Mouse (Mus musculus): ENCODE results near the gene Snai1.

Gene Snai1

GRCm38 (mm10) chr2:167543121-167544003 is 5.4 kb downstream of the Snai1 start:
- in situ Hi-C loops (cut with MboI; ENCODE audit: low pct_unique_long_range_greater_than_20kb in 1 of 2, low sequenced_read_pairs in 2 of 2, unreplicated experiment in 1 of 2), result no loop called here

DNA sequence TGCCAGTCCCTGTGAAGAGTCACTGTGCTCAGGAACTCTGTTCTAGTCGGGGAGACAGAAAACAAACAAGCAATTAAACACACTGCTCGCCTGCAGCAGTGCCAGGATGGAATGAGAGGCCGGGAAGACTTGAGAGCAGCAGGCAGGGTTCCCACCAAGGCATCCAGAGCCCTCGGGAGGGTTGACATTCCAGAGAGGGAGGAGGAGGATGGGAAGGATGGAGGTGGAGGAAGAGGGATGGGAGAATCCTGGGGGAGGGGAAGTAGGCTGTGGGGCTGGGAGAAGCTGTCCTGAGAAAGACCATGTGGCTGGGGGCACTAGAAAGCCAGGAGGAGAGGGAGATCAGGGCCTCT is 6.0 kb downstream of the Snai1 start:
- in situ Hi-C loops (cut with MboI; ENCODE audit: low pct_unique_long_range_greater_than_20kb in 1 of 2, low sequenced_read_pairs in 2 of 2, unreplicated experiment in 1 of 2), result no loop called here

GRCm38 (mm10) chr2:167544456-167544855 is 6.5 kb downstream of the Snai1 start:
- in situ Hi-C loops (cut with MboI; ENCODE audit: low pct_unique_long_range_greater_than_20kb in 1 of 2, low sequenced_read_pairs in 2 of 2, unreplicated experiment in 1 of 2), result no loop called here

DNA sequence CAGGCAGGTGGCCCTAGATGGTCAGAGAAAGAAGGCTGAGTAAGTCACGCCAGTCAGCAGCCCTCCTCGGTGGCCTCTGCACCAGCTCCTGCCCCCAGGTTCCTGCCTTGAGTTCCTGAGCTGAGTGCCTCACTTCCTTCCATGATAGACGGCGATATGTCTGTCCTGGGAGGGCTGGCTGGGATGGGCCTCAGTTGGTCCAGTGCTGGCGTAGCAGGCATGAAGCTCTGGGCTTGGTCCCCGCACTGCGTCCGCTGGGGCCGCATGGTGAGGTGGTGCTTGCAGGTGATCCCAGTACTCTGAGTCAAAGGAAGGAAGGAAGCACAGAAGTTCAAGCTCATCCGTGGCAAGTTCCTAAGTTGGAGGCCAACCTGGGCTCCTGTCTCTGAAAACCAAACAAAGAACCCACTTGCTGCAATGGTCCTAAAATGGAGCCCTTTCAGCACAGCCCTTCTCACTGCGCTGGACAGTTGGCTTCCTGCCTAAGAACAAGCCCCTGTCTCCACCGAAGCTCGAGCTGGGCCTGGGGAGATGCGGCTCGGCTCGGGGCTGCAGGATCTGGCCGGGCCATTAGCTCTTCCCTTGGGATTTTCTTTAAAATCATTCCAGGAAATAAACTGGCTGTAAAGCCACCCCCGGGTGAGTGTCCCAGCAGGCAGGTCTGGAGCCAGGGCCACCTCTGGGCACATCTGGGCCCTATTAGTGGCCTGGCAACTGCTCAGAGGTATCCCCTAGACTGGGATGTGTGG is 8.6 kb downstream of the Snai1 start:
- in situ Hi-C loops (cut with MboI; ENCODE audit: low pct_unique_long_range_greater_than_20kb in 1 of 2, low sequenced_read_pairs in 2 of 2, unreplicated experiment in 1 of 2), result no loop called here

- in situ Hi-C loops (cut with MboI; ENCODE audit: low pct_unique_long_range_greater_than_20kb in 1 of 2, low sequenced_read_pairs in 2 of 2, unreplicated experiment in 1 of 2), result no loop called here
These were observed 9.4 kb downstream of the Snai1 start for GRCm38 (mm10) chr2:167547444-167547843.

DNA sequence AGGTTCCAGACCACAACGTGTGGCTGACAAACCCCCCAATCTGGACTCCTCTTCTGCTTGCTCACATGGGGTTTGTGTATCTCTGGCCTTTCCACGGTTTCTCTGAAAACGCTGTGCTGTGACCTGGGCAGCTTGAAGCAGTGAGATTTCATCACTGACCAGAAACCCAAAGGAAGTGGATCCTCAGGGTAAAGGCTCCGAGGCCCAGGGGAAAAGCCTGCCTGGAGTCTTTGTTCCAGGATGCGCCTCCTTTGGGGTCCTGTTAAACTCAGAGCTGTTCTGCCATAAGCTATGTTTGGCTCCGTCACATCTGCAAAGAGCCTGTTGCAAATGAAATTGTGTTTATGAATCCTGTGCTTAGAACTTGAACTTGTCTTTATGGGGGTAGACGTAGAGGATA is 11.0 kb downstream of the Snai1 start:
- in situ Hi-C loops (cut with MboI; ENCODE audit: low pct_unique_long_range_greater_than_20kb in 1 of 2, low sequenced_read_pairs in 2 of 2, unreplicated experiment in 1 of 2), result no loop called here

GRCm38 (mm10) chr2:167550341-167550854 is 12.4 kb downstream of the Snai1 start:
- in situ Hi-C loops (cut with MboI; ENCODE audit: low pct_unique_long_range_greater_than_20kb in 1 of 2, low sequenced_read_pairs in 2 of 2, unreplicated experiment in 1 of 2), result no loop called here

- in situ Hi-C loops (cut with MboI; ENCODE audit: low pct_unique_long_range_greater_than_20kb in 1 of 2, low sequenced_read_pairs in 2 of 2, unreplicated experiment in 1 of 2), result no loop called here
These were observed 13.4 kb downstream of the Snai1 start for GRCm38 (mm10) chr2:167551342-167551920.

DNA sequence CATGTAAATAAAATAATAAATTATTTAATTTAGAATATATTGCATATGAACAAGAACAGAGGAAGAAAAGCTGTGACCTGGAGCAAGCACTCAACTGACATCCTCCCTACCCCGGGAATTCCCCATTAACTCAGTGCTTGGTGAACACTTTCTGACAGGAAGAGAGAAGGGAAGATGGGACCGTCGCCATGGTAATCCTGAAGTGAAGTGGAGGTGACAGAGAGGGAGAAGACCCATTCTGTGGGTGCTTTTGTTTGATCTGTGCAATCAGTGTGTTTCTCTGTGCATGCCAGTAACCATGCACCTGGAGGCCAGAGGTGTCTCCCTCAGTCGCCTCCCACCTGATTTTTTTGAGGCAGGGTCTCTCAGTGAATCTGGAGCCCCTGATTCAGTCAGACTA is 14.3 kb downstream of the Snai1 start:
- in situ Hi-C loops (cut with MboI; ENCODE audit: low pct_unique_long_range_greater_than_20kb in 1 of 2, low sequenced_read_pairs in 2 of 2, unreplicated experiment in 1 of 2), result no loop called here

GRCm38 (mm10) chr2:167552927-167553402 is 15.0 kb downstream of the Snai1 start:
- in situ Hi-C loops (cut with MboI; ENCODE audit: low pct_unique_long_range_greater_than_20kb in 1 of 2, low sequenced_read_pairs in 2 of 2, unreplicated experiment in 1 of 2), result no loop called here

GRCm38 (mm10) chr2:167555766-167556165 is 17.8 kb downstream of the Snai1 start:
- in situ Hi-C loops (cut with MboI; ENCODE audit: low pct_unique_long_range_greater_than_20kb in 1 of 2, low sequenced_read_pairs in 2 of 2, unreplicated experiment in 1 of 2), result no loop called here

- in situ Hi-C loops (cut with MboI; ENCODE audit: low pct_unique_long_range_greater_than_20kb in 1 of 2, low sequenced_read_pairs in 2 of 2, unreplicated experiment in 1 of 2), result no loop called here
These were observed 21.4 kb downstream of the Snai1 start for GRCm38 (mm10) chr2:167559413-167559812.

- in situ Hi-C loops (cut with MboI; ENCODE audit: low pct_unique_long_range_greater_than_20kb in 1 of 2, low sequenced_read_pairs in 2 of 2, unreplicated experiment in 1 of 2), result no loop called here
These were observed 24.1 kb downstream of the Snai1 start for GRCm38 (mm10) chr2:167562101-167562500.

GRCm38 (mm10) chr2:167563035-167563434 is 25.0 kb downstream of the Snai1 start:
- in situ Hi-C loops (cut with MboI; ENCODE audit: low pct_unique_long_range_greater_than_20kb in 1 of 2, low sequenced_read_pairs in 2 of 2, unreplicated experiment in 1 of 2), result no loop called here

GRCm38 (mm10) chr2:167563703-167564102 is 25.7 kb downstream of the Snai1 start:
- in situ Hi-C loops (cut with MboI; ENCODE audit: low pct_unique_long_range_greater_than_20kb in 1 of 2, low sequenced_read_pairs in 2 of 2, unreplicated experiment in 1 of 2), result no loop called here

DNA sequence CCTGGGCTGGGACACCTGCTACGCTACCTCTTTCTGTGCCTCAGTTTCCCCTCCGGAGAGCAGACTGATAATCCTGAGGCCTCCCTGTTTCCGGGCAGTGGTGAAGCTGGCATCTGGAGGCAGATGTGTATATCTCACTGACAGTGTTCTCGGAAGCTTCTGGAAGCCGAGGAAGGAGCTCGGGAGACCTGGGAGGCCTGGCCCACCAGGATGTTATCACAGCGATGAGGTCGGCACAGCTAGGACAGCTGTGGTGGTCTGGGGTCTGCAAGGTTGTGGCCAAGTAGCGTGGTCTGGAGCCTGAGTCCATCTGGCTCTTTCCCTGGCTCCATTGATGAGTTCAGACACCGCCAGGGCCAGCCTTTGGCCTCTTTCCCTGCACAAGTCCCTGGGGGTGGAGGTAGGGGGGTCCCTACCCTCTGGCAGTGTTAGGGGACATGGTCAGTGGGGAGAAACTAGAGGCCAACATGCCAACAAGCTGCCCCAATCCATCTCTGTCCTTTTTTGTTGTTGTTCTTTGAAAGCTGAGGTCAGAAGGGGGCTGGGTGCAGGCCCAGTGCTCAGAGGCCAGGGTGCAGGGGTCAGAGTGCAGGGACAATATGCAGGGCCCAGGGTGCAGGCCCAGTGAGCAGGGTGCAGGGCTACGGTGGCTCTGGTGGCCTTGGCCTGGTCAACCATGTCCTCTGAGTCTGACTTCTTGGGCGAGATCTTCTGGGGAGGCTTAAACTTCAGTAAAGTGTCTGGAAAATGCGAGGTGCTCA is 26.7 kb downstream of the Snai1 start:
- in situ Hi-C loops (cut with MboI; ENCODE audit: low pct_unique_long_range_greater_than_20kb in 1 of 2, low sequenced_read_pairs in 2 of 2, unreplicated experiment in 1 of 2), result no loop called here

DNA sequence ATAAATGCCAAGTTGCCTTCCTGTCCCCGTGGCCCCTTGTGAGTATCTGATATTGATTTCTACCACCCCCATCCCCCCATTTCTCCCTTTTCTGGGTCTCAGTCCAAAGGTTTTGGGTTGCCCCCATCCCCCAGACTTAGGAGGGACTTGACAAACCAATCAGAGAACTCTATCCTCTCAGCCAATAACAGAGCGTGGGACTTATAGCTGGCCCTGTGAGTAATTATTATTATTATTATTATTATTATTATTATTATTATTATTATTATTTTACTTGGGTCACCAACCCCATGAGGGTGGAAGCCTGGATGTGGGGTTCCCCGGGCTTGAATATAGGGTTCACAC is 27.3 kb downstream of the Snai1 start:
- in situ Hi-C loops (cut with MboI; ENCODE audit: low pct_unique_long_range_greater_than_20kb in 1 of 2, low sequenced_read_pairs in 2 of 2, unreplicated experiment in 1 of 2), result no loop called here

DNA sequence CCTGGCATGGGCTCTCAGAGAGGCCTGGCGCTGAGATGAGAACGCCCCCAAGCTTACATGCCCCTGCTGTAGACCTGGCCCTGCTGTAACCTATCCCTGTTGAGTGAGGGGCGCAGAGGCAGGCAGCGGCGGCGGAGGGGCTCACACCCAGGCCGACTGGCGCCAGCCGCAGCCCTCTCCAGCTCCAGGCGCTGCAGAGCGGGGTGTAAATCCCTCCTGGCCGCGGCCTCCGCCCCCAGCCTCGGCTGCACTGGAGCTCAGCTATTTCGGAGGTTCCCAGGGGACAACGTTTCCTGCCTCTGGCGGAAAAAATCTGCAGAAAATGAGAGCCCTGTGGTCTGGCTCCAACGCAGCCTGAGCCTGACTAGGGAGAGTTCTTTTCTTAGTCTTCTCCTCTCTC is 27.7 kb downstream of the Snai1 start:
- in situ Hi-C loops (cut with MboI; ENCODE audit: low pct_unique_long_range_greater_than_20kb in 1 of 2, low sequenced_read_pairs in 2 of 2, unreplicated experiment in 1 of 2), result no loop called here

GRCm38 (mm10) chr2:167568112-167568511 is 30.1 kb downstream of the Snai1 start:
- in situ Hi-C loops (cut with MboI; ENCODE audit: low pct_unique_long_range_greater_than_20kb in 1 of 2, low sequenced_read_pairs in 2 of 2, unreplicated experiment in 1 of 2), result no loop called here

Data from mouse embryonic stem cell (cell line).